Mouse (Mus musculus): ENCODE measurements around the gene Fsd1.

- TF ChIP-seq CTCF (IDR thresholded peaks at IDR 0.05; ENCODE audit: low read depth, low read length) (no peak), GATA1 (IDR thresholded peaks at IDR 0.05; ENCODE audit: borderline replicate concordance, low read length) (no peak), GATA2 (IDR thresholded peaks at IDR 0.05; ENCODE audit: borderline replicate concordance, low read depth, low read length) (no peak), POLR2AphosphoS5 (IDR thresholded peaks at IDR 0.05; ENCODE audit: insufficient replicate concordance, low read depth, low read length) (no peak), TAL1 (conservative IDR thresholded peaks at IDR 0.05; ENCODE audit: low read depth, low read length) (no peak)
Observed at GRCm38 (mm10) chr17:55986030-55986961, at the start of gene Fsd1.
